Mouse (Mus musculus) 3134 (cell line): ENCODE data around the gene Taf4.

Experiments
- DNase-seq: peaks from one replicate; pipeline ENCODE4 v3.0.0-alpha.2; 2011; ENCODE audit warnings: low spot score; ENCODE audit not compliant: insufficient read length; ENCODE audit errors: extremely low read depth

Gene Taf4

GRCm38 (mm10) chr2:179976628-179977343 lies at the start of gene Taf4:
Gene Taf4 (minus strand): TSS chr2:179976646.
- DNase-seq: peak; percentile 86

DNA sequence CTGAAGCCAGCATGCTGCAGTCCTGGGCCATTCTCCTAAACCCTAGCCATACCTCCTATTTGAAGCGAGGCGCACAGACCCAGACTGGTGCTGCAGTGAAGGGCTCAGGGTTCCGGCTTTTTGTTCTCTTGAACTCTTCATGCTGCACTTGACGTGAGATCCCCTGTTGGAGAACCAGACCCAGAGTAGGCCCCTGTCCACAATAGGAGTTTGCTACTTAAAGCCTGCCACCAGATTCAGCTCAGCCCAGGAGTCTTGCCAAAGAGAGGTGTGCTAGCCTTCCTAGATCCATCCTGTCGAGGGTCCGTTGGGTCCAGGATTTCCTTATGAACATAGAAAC lies 49.4 kb upstream of the Taf4 start:
- no peak for DNase-seq

DNA sequence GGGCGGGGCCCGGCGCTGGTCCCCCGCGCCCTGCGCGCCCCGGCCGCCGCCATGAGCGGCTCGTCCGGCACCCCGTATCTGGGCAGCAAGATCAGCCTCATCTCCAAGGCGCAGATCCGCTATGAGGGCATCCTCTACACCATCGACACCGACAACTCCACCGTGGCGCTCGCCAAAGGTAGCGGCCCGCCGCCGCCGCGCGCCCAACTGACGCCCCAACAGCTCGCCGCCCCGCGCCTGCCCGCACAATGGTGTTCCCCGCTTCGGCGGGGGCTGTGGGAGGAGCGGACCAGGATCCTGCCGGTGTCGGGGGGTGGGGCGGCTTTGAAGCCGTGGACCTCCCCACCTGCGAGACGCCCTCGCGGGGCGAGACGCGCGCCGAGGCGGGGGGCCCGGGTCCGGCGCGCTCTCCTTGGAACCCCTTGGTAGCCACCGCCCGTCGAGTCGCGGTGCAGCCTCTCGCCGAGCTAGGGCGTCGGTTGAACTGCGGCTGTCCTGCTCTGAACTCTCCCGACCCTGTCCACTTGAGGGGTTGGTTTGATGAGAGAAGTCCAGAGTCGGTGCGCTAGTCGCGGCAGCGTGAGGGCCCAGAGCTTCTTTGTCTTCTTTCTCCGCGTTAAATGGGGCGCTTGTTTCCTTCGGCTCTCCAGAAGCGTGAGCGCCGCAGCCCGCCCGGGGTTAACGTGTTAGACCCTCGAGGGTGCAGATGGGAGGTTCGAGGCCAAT lies 48.9 kb upstream of the Taf4 start:
- peak; percentile 60 for DNase-seq

DNA sequence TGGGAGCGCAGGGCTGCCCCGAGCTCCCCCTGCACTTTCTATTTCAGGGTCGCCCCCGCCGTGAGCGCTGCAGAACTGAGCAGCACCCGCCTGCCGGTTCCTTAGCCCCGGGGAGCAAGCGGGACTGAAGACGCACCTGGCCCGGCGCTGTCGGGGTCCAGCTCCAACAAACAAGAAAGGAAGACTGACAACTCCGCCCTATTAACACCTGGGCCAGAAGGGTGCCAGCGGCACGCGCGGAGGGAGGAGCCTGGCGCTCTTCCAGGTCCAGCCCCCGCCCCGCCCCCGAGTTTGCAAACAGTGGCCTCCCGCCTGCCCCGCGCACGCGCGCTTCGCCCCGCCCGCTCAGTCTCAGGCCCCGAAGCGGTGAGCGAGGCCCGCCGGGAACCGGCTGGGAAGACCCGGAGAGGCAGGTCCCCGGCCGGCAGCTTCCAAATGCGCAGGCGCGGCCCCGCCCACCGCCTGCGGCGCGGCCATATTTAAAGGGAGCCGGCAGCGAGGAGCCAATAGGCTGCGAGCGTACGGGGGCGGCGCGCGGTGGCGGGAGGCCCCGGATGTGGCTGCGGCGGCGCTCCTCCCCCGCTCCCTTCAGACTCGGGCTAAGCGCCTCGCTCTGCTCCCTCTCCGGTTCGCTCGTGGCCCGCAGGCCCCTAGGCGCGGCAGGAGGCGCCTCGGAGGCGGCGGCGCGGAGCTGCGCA lies 48.1 kb upstream of the Taf4 start, which contains the start of gene Lsm14b:
Gene Lsm14b, plus strand, starts transcription at position 587 of the 698 bp plus-strand sequence.
- peak; percentile 99 for DNase-seq

- DNase-seq: no peak
Observed at GRCm38 (mm10) chr2:180022751-180023150, 46.3 kb upstream of the Taf4 start.

GRCm38 (mm10) chr2:180020919-180021318 lies 44.5 kb upstream of the Taf4 start:
- no peak for DNase-seq

DNA sequence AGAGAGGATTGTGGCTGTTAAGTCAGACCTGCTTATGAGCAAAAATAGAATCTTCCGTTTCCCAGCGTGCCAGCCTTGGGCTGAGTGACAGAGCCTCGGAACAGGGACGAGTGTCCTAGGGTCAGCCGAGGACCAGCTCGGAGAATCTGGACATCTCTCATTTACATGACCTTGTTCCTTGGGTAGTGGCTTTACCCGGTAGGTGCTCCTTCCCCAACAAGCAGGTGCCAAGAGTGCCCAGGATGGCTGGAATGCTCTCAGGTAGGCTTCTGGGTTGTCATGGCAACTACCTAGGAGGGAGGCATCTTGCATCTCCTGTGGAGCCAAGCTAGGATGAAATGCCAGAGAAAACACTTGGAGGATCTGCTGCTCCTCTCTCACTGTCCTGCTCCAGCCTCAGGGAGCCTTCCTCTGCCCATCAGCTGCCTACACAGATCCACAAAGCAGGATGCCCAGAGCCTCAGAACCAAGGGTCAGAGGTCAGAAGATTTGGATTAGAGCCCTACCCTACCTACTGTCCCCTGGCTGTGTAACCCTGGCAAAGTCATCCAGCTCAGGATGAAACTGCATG lies 43.7 kb upstream of the Taf4 start:
- DNase-seq: no peak

DNA sequence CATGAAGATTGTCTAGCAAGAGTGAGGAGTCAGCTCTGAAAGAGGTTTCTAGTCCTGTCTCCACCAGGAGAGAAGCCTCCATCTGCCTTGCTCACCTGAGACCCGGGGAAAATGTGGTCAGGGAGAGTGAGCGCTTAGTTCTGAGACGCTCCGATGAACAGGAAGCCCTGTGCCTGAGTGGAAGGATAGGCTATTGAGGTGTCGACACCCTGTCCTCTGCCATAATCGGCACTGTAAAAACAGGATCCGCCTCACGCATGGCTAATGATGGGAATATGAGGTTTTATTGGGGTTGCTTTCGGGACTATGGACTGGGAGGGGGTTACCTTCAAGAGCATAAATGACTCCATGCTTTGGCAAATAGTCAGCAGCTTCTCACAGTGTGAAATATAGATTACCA lies 42.1 kb upstream of the Taf4 start:
- no peak for DNase-seq

DNA sequence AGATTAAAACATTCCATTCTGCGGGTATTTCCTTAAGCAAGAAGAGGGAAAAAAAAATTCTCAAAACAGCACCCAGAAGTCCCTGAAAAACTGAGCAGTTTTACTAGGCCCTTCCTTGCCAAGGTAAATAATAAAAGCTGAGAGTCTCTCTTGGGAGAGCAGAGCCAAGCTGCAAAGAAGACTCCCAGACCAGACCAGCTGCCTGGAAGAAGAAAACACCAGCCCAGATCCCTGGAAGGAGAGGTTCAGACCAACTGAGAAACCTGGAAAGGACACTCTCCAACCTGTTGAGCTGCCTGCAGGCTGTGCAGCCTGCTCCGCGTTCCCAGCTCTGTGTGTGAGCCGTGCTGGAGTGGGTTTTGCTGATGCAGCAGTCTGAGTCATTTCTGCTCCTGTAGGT lies 41.2 kb upstream of the Taf4 start:
- DNase-seq: no peak

DNA sequence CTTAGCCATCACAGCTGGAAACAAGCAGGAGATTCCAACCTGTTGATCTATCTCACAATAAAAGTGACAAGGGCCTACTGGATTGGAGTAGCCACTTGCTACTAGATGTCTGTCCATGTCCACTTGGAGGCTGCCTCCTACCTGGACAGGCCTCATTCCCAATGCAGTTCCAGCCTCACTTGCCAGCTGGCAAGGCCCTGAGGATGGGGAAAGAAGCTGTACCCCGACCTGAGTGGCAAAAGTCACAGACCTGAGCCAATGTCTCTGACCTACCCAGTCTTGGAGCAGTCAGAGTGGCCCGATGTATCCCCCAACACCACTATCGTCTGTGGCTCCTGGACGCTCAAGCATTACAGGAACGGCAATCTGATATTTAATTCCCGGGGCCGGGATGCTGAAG lies 37.2 kb upstream of the Taf4 start:
- no peak for DNase-seq

- no peak for DNase-seq
Observed at GRCm38 (mm10) chr2:180011370-180011769, 34.9 kb upstream of the Taf4 start.

DNA sequence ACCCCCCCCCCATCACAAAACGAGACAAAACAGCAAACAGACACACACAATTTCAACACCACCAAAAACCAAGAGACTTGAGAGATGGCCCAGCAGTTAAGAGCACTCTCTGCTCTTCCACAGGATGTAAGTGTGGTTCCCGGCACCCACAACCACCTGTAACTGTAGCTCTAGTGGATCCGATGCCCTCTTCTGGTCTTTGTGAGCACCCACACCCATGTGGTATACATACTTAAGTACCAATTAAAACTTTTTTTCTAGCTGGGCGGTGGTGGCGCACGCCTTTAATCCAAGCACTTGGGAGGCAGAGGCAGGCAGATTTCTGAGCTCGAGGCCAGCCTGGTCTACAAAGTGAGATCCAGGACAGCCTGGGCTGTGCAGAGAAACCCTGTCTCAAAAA lies 34.2 kb upstream of the Taf4 start:
- DNase-seq: no peak

DNA sequence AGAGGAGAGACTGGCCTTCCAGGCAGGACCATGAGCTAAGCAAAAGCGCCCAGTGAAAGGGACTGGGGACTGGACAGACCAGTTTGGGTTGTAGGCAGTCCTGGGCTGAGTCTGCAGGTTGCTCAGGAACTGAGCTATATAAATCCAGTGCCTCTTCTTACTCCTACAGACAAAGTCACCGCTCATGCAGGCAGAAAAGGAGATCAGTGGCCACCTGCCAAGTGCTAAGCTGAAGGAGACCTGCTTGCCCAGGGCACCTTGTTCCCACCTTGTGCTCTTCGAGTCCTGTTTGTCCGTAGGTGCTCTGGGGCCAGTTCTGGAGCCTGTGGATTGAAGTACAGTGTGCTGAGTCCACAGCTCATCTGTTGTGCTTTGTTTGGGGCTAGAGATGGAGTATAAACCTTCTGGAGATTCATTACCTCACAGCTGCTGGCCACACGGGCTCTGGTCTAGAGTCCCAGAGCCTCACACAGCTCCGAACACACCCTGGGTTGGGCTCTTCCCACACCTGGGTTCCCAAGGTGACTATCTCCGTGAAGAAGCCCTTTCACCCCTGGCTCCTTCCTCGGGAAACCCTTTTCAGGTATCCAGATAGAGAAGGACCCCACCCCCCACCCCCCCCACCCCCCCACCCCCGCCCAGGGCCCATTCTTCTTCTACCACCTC lies 30.0 kb upstream of the Taf4 start:
- DNase-seq: no peak

- DNase-seq: no peak
Observed at GRCm38 (mm10) chr2:180005656-180006351, 29.4 kb upstream of the Taf4 start.

DNA sequence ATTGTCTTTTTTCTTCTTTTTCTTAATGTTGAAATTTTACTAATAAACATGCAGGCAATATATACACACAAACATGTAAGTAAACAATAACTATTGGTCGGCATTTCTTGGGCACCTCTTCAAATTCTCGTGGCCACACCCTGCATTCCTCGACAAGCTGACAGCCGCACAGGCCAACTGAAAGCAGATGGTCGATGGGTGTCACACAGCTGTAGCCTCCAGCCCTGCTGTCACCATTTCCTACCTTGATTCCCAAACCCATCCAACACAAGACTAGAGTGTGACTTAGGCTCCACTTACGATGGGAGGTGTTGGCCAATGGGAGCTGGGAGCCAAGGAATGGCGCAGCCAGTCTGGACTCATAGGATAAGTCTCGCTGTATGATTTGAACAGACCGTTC lies 25.2 kb upstream of the Taf4 start:
- no peak for DNase-seq

DNA sequence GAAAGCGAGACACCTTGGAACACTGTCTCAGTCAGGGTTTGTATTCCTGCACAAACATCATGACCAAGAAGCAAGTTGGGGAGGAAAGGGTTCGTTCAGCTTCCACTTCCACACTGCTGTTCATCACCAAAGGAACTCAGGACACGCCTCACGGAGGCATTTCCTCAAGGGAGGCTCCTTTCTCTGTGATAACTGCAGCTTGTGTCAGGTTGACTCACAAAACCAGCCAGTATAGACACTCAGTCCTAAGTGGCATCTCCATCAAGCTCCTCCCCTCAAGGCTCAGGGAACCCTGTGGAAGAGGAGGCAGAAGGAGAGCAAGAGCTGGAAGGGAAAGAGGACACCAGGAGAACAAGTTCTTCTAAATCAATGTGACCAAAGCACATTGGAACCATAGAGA lies 22.0 kb upstream of the Taf4 start:
- DNase-seq: no peak

DNA sequence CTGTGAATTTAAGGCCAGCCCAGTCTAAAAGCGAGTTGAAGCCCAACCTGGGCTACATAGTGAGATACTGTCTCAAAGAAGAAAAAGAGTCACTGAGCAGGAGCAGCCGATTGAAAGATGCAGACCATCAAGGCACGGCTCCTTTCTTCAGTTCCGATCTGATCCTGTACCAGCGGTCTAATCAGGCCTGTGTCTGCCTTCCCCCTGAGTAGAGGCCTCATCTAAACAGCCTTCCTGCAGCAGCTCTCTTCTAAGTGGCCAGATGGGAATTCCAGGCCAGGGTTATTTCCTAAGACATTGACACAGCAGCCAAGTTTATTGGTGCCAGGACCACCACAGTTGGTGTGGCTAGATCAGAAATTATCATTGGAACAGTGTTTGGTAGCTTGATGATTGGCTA lies 16.6 kb upstream of the Taf4 start:
- no peak for DNase-seq

GRCm38 (mm10) chr2:179989098-179989497 lies 12.7 kb upstream of the Taf4 start:
- DNase-seq: no peak

- DNase-seq: no peak
Observed at GRCm38 (mm10) chr2:179986437-179987022, 10.1 kb upstream of the Taf4 start.

DNA sequence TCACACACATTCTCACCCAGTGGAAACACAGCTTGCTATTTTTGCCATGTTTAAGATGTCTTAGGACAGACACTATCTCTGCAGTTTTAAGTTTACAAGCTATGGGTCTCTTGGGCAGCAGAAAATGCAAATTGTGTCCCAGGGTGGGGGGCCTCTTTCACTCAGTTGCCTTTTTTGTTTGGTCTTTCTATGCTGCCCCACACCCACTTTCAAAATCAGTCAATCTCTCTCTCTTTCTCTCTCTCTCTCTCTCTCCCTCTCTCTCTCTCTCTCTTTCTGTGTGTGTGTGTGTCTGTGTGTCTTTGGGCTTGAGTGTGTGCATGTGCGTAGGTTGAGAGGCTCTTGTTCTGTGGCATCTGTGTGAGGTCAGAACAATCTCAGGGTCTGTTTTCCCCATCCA lies 9.2 kb upstream of the Taf4 start:
- no peak for DNase-seq
